Mouse (Mus musculus) layer of hippocampus, adult 8-10 months (tissue): Measurements from ENCODE around the gene Hfe. TPM values are rescaled to one million over a fixed set of nuclear protein-coding genes. Genes with fewer than 3 reads are reported as not detected.
"Not testable (repeated sequence)": the region's sequence is repeated elsewhere in the genome, so short reads cannot be mapped to it uniquely, and the experiment has no call there.

Experiments used
- DNase-seq, 2 experiments: peaks; one replicate each; pipeline ENCODE4 v3.0.0; 2022; ENCODE audit warnings: low spot score in 2 of 2
- total RNA-seq, 4 experiments: library from RNA; stranded (reverse); gene quantifications; 2 replicates each; pipeline ENCODE4 v1.2.4; 2022

Hfe gene
- total RNA-seq, 4 experiments from 2014 or later, result 3.9 to 9.4 (median 7.0) TPM

- DNase-seq, result no peak
These were observed 34.0 kb upstream of the Hfe start for GRCm38 (mm10) chr13:23744421-23745380.

GRCm38 (mm10) chr13:23743963-23744362, 33.3 kb upstream of the Hfe start:
- DNase-seq, result no peak

GRCm38 (mm10) chr13:23743215-23743614, 32.6 kb upstream of the Hfe start:
- DNase-seq, result no peak

GRCm38 (mm10) chr13:23742007-23742406, 31.4 kb upstream of the Hfe start:
- no peak for DNase-seq

GRCm38 (mm10) chr13:23740910-23741309, 30.3 kb upstream of the Hfe start:
- DNase-seq, result no peak

- DNase-seq, result no peak
These were observed 29.7 kb upstream of the Hfe start for GRCm38 (mm10) chr13:23740256-23740840.

GRCm38 (mm10) chr13:23739922-23740252, 29.2 kb upstream of the Hfe start:
- no peak for DNase-seq

- peak; percentile 95 to 97 for DNase-seq
These were observed 28.6 kb upstream of the Hfe start for GRCm38 (mm10) chr13:23739069-23739921.

- peak; percentile 76 to 85 for DNase-seq
These were observed 28.0 kb upstream of the Hfe start, which contains the start of gene Hist1h1c for GRCm38 (mm10) chr13:23738677-23739068. Gene Hist1h1c, plus strand, starts transcription at chr13:23738808.

GRCm38 (mm10) chr13:23738041-23738440, 27.4 kb upstream of the Hfe start:
- no peak for DNase-seq

- no peak for DNase-seq
These were observed 26.4 kb upstream of the Hfe start for GRCm38 (mm10) chr13:23737091-23737490.

- no peak for DNase-seq
These were observed 21.6 kb upstream of the Hfe start for GRCm38 (mm10) chr13:23732156-23732804.

GRCm38 (mm10) chr13:23730479-23730878, 19.8 kb upstream of the Hfe start:
- DNase-seq, result no peak

- peak in 1 of 2 experiments; percentile 1 for DNase-seq
These were observed 19.1 kb upstream of the Hfe start for GRCm38 (mm10) chr13:23729706-23730105.

GRCm38 (mm10) chr13:23729192-23729525, 18.5 kb upstream of the Hfe start:
- DNase-seq, result peak in 1 of 2 experiments; percentile 4

- no peak for DNase-seq
These were observed 18.0 kb upstream of the Hfe start for GRCm38 (mm10) chr13:23728472-23729191.

- no peak for DNase-seq
These were observed 14.6 kb upstream of the Hfe start for GRCm38 (mm10) chr13:23725213-23725612.

GRCm38 (mm10) chr13:23724239-23724638, 13.6 kb upstream of the Hfe start:
- no peak for DNase-seq

GRCm38 (mm10) chr13:23717593-23718245, 7.1 kb upstream of the Hfe start:
- not testable (repeated sequence) for DNase-seq

- no peak for DNase-seq
These were observed 6.5 kb upstream of the Hfe start for GRCm38 (mm10) chr13:23717176-23717575.
